Comparison of ENCODE assay signal across 17 mouse cellular contexts in the genomic region with DNA sequence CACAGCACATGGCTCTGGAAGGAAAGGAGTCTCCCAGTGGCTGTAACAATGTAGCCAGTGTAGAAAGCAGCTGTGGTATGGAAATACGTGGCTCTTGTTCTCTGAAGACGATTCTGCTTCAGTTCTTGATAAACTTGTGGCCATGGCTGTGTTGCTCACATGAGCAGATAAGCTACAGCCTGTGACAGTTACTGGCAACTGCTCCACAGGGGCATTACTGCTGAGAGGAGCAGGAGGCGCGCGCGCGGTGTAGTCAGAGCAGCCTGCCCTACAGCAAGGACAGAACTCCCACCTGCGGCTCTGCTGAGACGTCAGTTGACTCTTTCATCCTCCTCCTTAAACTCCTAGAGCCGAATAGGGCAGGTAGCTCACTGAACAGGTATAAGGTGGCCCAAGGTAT.
A peak's percentile ranks its signal among the peaks of the same experiment; 100 is the strongest.
DNase-seq lines count a peak whose midpoint lies in the region; ATAC-seq lines count a peak whose summit lies in the region.
"Had no signal": no experiment of that assay in that cellular context is flagged by ENCODE, and none has a peak within 500 bp of the region (broad histone marks: within the 10 kb centered on the region; RNA-seq: fewer than 3 reads in every experiment).

No protein-coding gene starts in this region.

- no peak overlapping the region for H3K4me2 ChIP-seq in heart, embryonic 13.5 days
- H3K4me2 ChIP-seq in liver, embryonic 15.5 days = peak overlapping the region; percentile 62
- H3K4me2 ChIP-seq: forebrain, embryonic 15.5 days; hindbrain, embryonic 12.5 days had no signal

- peaks cover 46% of the 10 kb centered on the region for H3K4me1 ChIP-seq in heart, embryonic 13.5 days
- H3K4me1 ChIP-seq in liver, embryonic 15.5 days (replicated peaks) = peaks cover 24% of the 10 kb centered on the region
- H3K4me1 ChIP-seq in embryonic facial prominence, embryonic 10.5 days = no peaks in the 10 kb centered on the region
- H3K4me1 ChIP-seq: forebrain, embryonic 15.5 days; hindbrain, embryonic 12.5 days had no signal

- DNase-seq in heart, postnatal 4 days = no peak
- DNase-seq in 416B (ENCODE audit: low read depth) = peak; percentile 61
- no peak for DNase-seq in kidney, postnatal 4 days
- DNase-seq in embryonic facial prominence, embryonic 10.5 days (ENCODE audit: low spot score) = no peak
- DNase-seq: adrenal gland, postnatal 25 days; cerebellum, postnatal 10 days; layer of hippocampus, postnatal 36 days; lung, postnatal 36 days; midbrain, embryonic 14.5 days had no signal

- no peak overlapping the region for H3K4me3 ChIP-seq in heart, embryonic 13.5 days
- H3K4me3 ChIP-seq in liver, embryonic 15.5 days (replicated peaks) = peak overlapping the region; percentile 34
- no peak overlapping the region for H3K4me3 ChIP-seq in embryonic facial prominence, embryonic 10.5 days
- H3K4me3 ChIP-seq: forebrain, embryonic 15.5 days; hindbrain, embryonic 12.5 days had no signal

- ATAC-seq in heart, embryonic 13.5 days (ENCODE audit: extremely low read depth, insufficient number of reproducible peaks, low FRiP score, low TSS enrichment) = no peak
- ATAC-seq in erythroblast, adult 5-6 weeks (replicated peaks; ENCODE audit: low FRiP score, poor library complexity, severe bottlenecking) = peak; percentile 70
- ATAC-seq in liver, embryonic 15.5 days (ENCODE audit: insufficient read depth) = peak; percentile 89
- ATAC-seq in monocyte, adult 5-6 weeks (replicated peaks; ENCODE audit: insufficient number of reproducible peaks, low FRiP score, low TSS enrichment, poor library complexity, severe bottlenecking) = no peak
- ATAC-seq: activated CD4-positive, CD25-positive, alpha-beta regulatory T cell, adult 4 months; forebrain, embryonic 15.5 days; Patski had no signal

- H3K9me3 ChIP-seq in heart, embryonic 13.5 days = no peaks in the 10 kb centered on the region
- H3K9me3 ChIP-seq in liver, embryonic 15.5 days (replicated peaks) = no peaks in the 10 kb centered on the region
- no peaks in the 10 kb centered on the region for H3K9me3 ChIP-seq in embryonic facial prominence, embryonic 10.5 days
- H3K9me3 ChIP-seq: forebrain, embryonic 15.5 days; hindbrain, embryonic 12.5 days had no signal

- H3K27me3 ChIP-seq in heart, embryonic 13.5 days (replicated peaks) = no peaks in the 10 kb centered on the region
- H3K27me3 ChIP-seq in liver, embryonic 15.5 days = no peaks in the 10 kb centered on the region
- H3K27me3 ChIP-seq in embryonic facial prominence, embryonic 10.5 days (replicated peaks; ENCODE audit: low read depth, poor library complexity, severe bottlenecking) = no peaks in the 10 kb centered on the region
- H3K27me3 ChIP-seq: forebrain, embryonic 15.5 days; hindbrain, embryonic 12.5 days; Patski had no signal

- WGBS in heart, embryonic 13.5 days = 44% methylated on average over 10 of the region's 10 CpGs
- WGBS in liver, embryonic 15.5 days (ENCODE audit: insufficient replicate concordance) = 34% methylated on average over 10 of the region's 10 CpGs
- WGBS in embryonic facial prominence, embryonic 10.5 days = 92% methylated on average over 10 of the region's 10 CpGs

- H3K9ac ChIP-seq in heart, embryonic 13.5 days = no peak overlapping the region
- H3K9ac ChIP-seq in liver, embryonic 15.5 days = peak overlapping the region; percentile 11; the same call in 1 of the 2 replicates
- H3K9ac ChIP-seq: forebrain, embryonic 15.5 days; hindbrain, embryonic 12.5 days had no signal

- H3K36me3 ChIP-seq in heart, embryonic 13.5 days = peaks cover 44% of the 10 kb centered on the region
- no peaks in the 10 kb centered on the region for H3K36me3 ChIP-seq in liver, embryonic 15.5 days (replicated peaks)
- H3K36me3 ChIP-seq in embryonic facial prominence, embryonic 10.5 days (replicated peaks) = peaks cover 84% of the 10 kb centered on the region

- H3K27ac ChIP-seq in heart, embryonic 13.5 days (replicated peaks) = peak overlapping the region; percentile 55
- peak overlapping the region; percentile 67 for H3K27ac ChIP-seq in liver, embryonic 15.5 days (replicated peaks)
- H3K27ac ChIP-seq in embryonic facial prominence, embryonic 10.5 days (replicated peaks) = no peak overlapping the region
- H3K27ac ChIP-seq: forebrain, embryonic 15.5 days; hindbrain, embryonic 12.5 days had no signal

Comparison
In these comparisons a context has a peak if more than half of its experiments do, and no peak if none do; other contexts are left out.
1. ATAC-seq: peak in erythroblast, adult 5-6 weeks (single experiment) and liver, embryonic 15.5 days (single experiment); none in heart, embryonic 13.5 days (single experiment) and monocyte, adult 5-6 weeks (single experiment).